Mouse (Mus musculus) embryonic fibroblast, embryonic 13.5 days (primary cell): ENCODE measurements around the gene Grpr.

ENCODE experiments used
- CTCF ChIP-seq: IDR thresholded peaks from 2 replicates; pipeline ENCODE4 v1.5.1; 2011; ENCODE audit warnings: mild to moderate bottlenecking, control low read depth, low read length, moderate library complexity, borderline replicate concordance; ENCODE audit not compliant: insufficient read depth
- POLR2A ChIP-seq: IDR thresholded peaks from 2 replicates; pipeline ENCODE4 v1.6.1; 2011; ENCODE audit warnings: low read depth, mild to moderate bottlenecking, control low read depth, low read length, moderate library complexity

DNA sequence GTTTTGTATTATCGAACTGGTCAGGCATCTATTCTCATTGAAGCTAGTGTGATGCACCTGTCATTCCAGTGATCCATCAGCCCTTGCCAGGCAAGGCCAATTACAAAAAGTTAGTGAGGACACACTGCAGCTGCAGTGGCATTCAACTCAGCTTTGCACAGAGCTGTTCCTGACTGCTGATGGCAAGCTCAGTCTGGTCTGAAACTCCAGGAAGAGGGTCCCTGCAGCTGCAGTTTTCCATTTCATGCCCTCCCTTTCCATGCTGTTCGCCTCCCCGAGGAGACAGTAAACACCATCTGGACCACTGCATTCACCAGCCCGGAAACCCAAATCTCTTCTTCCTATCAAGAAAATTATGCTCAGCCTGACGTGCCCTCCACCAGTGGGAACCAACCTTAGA lies 2.4 kb downstream of the Grpr start:
- TF ChIP-seq CTCF (no peak), POLR2A (no peak)
